Mouse (Mus musculus): ENCODE data around the gene Gm9964. TPM values are rescaled to one million over a fixed set of nuclear protein-coding genes. Genes with fewer than 3 reads are reported as not detected.

Gm9964 gene
- not detected in 2 replicates for polyA plus RNA-seq (2015; fragmentation: Nextera tagmentation; extraction: Ambion mirVana)

GRCm38 (mm10) chr11:79296856-79297491, at the start of gene Gm9964:
Gene Gm9964 (minus strand): TSS chr11:79296906.

GRCm38 (mm10) chr11:79339234-79339807, 42.6 kb upstream of the Gm9964 start, which contains the start of gene Nf1:
Gene Nf1 (plus strand): TSS chr11:79339693.

GRCm38 (mm10) chr11:79254391-79255098, 42.2 kb downstream of the Gm9964 start, which contains the start of gene Wsb1:
Gene Wsb1 (minus strand): TSS chr11:79254671.

Other genes starting within 250 kb of the Gm9964 start
- gene Ksr1, start 150.5 kb downstream of the Gm9964 start, polyA plus RNA-seq (2015; fragmentation: Nextera tagmentation; extraction: Ambion mirVana), result 10.3 and 13.3 TPM in 2 replicates
- gene Wsb1, start 42.2 kb downstream of the Gm9964 start, polyA plus RNA-seq (2015; fragmentation: Nextera tagmentation; extraction: Ambion mirVana), result 69.0 and 71.3 TPM in 2 replicates
- 3.3 and 3.7 TPM in 2 replicates for gene Nf1, start 42.8 kb upstream of the Gm9964 start, polyA plus RNA-seq (2015; fragmentation: Nextera tagmentation; extraction: Ambion mirVana)
- 0.06 and 0.13 TPM in 2 replicates for gene Omg, start 207.2 kb upstream of the Gm9964 start, polyA plus RNA-seq (2015; fragmentation: Nextera tagmentation; extraction: Ambion mirVana)
- 0.44 and 1.2 TPM in 2 replicates for gene Evi2b, start 226.9 kb upstream of the Gm9964 start, polyA plus RNA-seq (2015; fragmentation: Nextera tagmentation; extraction: Ambion mirVana)
- 0.30 and 0.44 TPM in 2 replicates for gene Evi2, start 233.7 kb upstream of the Gm9964 start, polyA plus RNA-seq (2015; fragmentation: Nextera tagmentation; extraction: Ambion mirVana)
- 6.3 and 7.7 TPM in 2 replicates for gene Evi2a, start 233.7 kb upstream of the Gm9964 start, polyA plus RNA-seq (2015; fragmentation: Nextera tagmentation; extraction: Ambion mirVana)